Mouse (Mus musculus): Measurements from ENCODE around the gene Naglu. TPM values are rescaled to one million over a fixed set of nuclear protein-coding genes. Genes with fewer than 3 reads are reported as not detected.

The Naglu gene
- total and polyA plus RNA-seq, 3 experiments = 11.2 to 33.3 (median 13.8) TPM

- H3K9me3 ChIP-seq (replicated peaks; ENCODE audit: low read length) = peaks cover 12% of the 10 kb centered on the region
- H3K9ac ChIP-seq (ENCODE audit: insufficient read depth, low read depth) = no peak overlapping the region
- no peak overlapping the region for H3K27ac ChIP-seq (ENCODE audit: insufficient read depth, low read depth)
- no peak for TF ChIP-seq CHD2 (IDR thresholded peaks at IDR 0.05; ENCODE audit: low read length)
- no peak for TF ChIP-seq SMC3 (IDR thresholded peaks at IDR 0.05; ENCODE audit: low read depth, low read length)
- TF ChIP-seq RCOR1 (conservative IDR thresholded peaks at IDR 0.05; ENCODE audit: low read depth, low read length) = no peak
- no peak for TF ChIP-seq IRF4 (IDR thresholded peaks at IDR 0.05; ENCODE audit: low read depth, low read length)
- TF ChIP-seq JUN (IDR thresholded peaks at IDR 0.05; ENCODE audit: insufficient read depth, low read depth, low read length) = no peak
- TF ChIP-seq MAFK (IDR thresholded peaks at IDR 0.05; ENCODE audit: insufficient replicate concordance, low read length) = no peak
- TF ChIP-seq GABPA (IDR thresholded peaks at IDR 0.05; ENCODE audit: insufficient replicate concordance, low read depth, low read length) = no peak
- TF ChIP-seq POLR2AphosphoS2 (IDR thresholded peaks at IDR 0.05; ENCODE audit: low read depth, low read length) = no peak
- TF ChIP-seq HCFC1 (IDR thresholded peaks at IDR 0.05; ENCODE audit: low read depth, low read length) = no peak
- no peak for TF ChIP-seq NELFE (IDR thresholded peaks at IDR 0.05; ENCODE audit: low read depth, low read length)
- no peak for TF ChIP-seq USF1 (IDR thresholded peaks at IDR 0.05; ENCODE audit: low read depth, low read length)
- H3K36me3 ChIP-seq (replicated peaks in 1 of 2; ENCODE audit: control insufficient read depth in 1 of 2, insufficient read depth in 1 of 2, low read length in 1 of 2) = peaks cover 80 to 97% of the 10 kb centered on the region in 2 experiments
- no peaks in the 10 kb centered on the region for H3K27me3 ChIP-seq (replicated peaks)
- H3K4me1 ChIP-seq (ENCODE audit: control insufficient read depth in 1 of 2, insufficient read depth in 2 of 2) = peaks cover 13 to 26% of the 10 kb centered on the region in 2 experiments
- no peak overlapping the region for H3K4me3 ChIP-seq (replicated peaks in 1 of 3; ENCODE audit: low read depth in 2 of 3, low read length in 2 of 3, poor library complexity in 1 of 3)
- in situ Hi-C loops (cut with MboI; ENCODE audit: low pct_ligation_motif_present, low pct_unique_long_range_greater_than_20kb, low sequenced_read_pairs) = loop anchor here (5.0 kb wide), 2 partner anchors 75 to 175 kb away; no protein-coding TSS in a partner anchor
- H3K79me2 ChIP-seq (replicated peaks; ENCODE audit: control insufficient read depth, extremely low read depth, insufficient read depth, poor library complexity, severe bottlenecking) = no peaks in the 10 kb centered on the region
- dilution Hi-C loops (cut with MboI; ENCODE audit: extremely low pct_ligation_motif_present, extremely low pct_unique_long_range_greater_than_20kb, low sequenced_read_pairs) = no loop called here
- DNase-seq (ENCODE audit: extremely low read depth) = no peak
- H3K4me2 ChIP-seq (ENCODE audit: insufficient read depth, low read depth, poor library complexity, severe bottlenecking) = no peak overlapping the region
Observed at GRCm38 (mm10) chr11:101056885-101057284, 12.9 kb upstream of the Naglu start.

GRCm38 (mm10) chr11:101057860-101058259 is 12.0 kb upstream of the Naglu start:
- in situ Hi-C loops (cut with MboI; ENCODE audit: low pct_ligation_motif_present, low pct_unique_long_range_greater_than_20kb, low sequenced_read_pairs) = loop anchor here (5.0 kb wide), 2 partner anchors 76 to 176 kb away; no protein-coding TSS in a partner anchor

More at GRCm38 (mm10) chr11:101057860-101058259, 12.0 kb upstream of the Naglu start:
- Histone ChIP-seq H3K9me3 (replicated peaks; ENCODE audit: low read length) (peaks cover 10% of the 10 kb centered on the region), H3K27me3 (replicated peaks) (no peaks in the 10 kb centered on the region), H3K9ac (ENCODE audit: insufficient read depth, low read depth) (no peak overlapping the region), H3K4me1 (ENCODE audit: control insufficient read depth in 1 of 2, insufficient read depth in 2 of 2) (peaks cover 13 to 26% of the 10 kb centered on the region in 2 experiments), H3K36me3 (replicated peaks in 1 of 2; ENCODE audit: control insufficient read depth in 1 of 2, insufficient read depth in 1 of 2, low read length in 1 of 2) (peaks cover 79 to 97% of the 10 kb centered on the region in 2 experiments), H3K4me3 (replicated peaks in 1 of 3; ENCODE audit: low read depth in 2 of 3, low read length in 2 of 3, poor library complexity in 1 of 3) (no peak overlapping the region), H3K4me2 (ENCODE audit: insufficient read depth, low read depth, poor library complexity, severe bottlenecking) (no peak overlapping the region), H3K79me2 (replicated peaks; ENCODE audit: control insufficient read depth, extremely low read depth, insufficient read depth, poor library complexity, severe bottlenecking) (no peaks in the 10 kb centered on the region), H3K27ac (ENCODE audit: insufficient read depth, low read depth) (no peak overlapping the region)
- peak; percentile 87 for DNase-seq (ENCODE audit: extremely low read depth)
- dilution Hi-C loops (cut with MboI; ENCODE audit: extremely low pct_ligation_motif_present, extremely low pct_unique_long_range_greater_than_20kb, low sequenced_read_pairs) = no loop called here
- TF ChIP-seq TBP (conservative IDR thresholded peaks at IDR 0.05; ENCODE audit: low read depth, low read length) (no peak), MAZ (IDR thresholded peaks at IDR 0.05; ENCODE audit: low read depth, low read length) (no peak), POLR2A (IDR thresholded peaks at IDR 0.05; ENCODE audit: low read depth, low read length) (no peak), CTCF (conservative IDR thresholded peaks at IDR 0.05 in 1 of 2, IDR thresholded peaks at IDR 0.05 in 1 of 2; ENCODE audit: low read depth in 2 of 2, low read length in 2 of 2) (peak; percentile 59 to 94), ELF1 (IDR thresholded peaks at IDR 0.05; ENCODE audit: low read depth, low read length) (no peak), UBTF (IDR thresholded peaks at IDR 0.05; ENCODE audit: low read depth, low read length) (no peak), POLR2AphosphoS2 (IDR thresholded peaks at IDR 0.05; ENCODE audit: low read depth, low read length) (no peak), ZC3H11A (IDR thresholded peaks at IDR 0.05; ENCODE audit: low read depth, low read length) (peak; percentile 66), USF1 (IDR thresholded peaks at IDR 0.05; ENCODE audit: low read depth, low read length) (no peak), NRF1 (IDR thresholded peaks at IDR 0.05; ENCODE audit: low read depth, low read length) (0 out of 2 replicates have a peak, but pooled peaks have one; percentile 16), ETS1 (conservative IDR thresholded peaks at IDR 0.05; ENCODE audit: low read depth, low read length) (no peak), IRF4 (IDR thresholded peaks at IDR 0.05; ENCODE audit: low read depth, low read length) (0 out of 2 replicates have a peak, but pooled peaks have one; percentile 11), EP300 (IDR thresholded peaks at IDR 0.05; ENCODE audit: low read length) (no peak), MXI1 (IDR thresholded peaks at IDR 0.05; ENCODE audit: low read depth, low read length) (no peak), HCFC1 (IDR thresholded peaks at IDR 0.05; ENCODE audit: low read depth, low read length) (no peak), MAFK (IDR thresholded peaks at IDR 0.05; ENCODE audit: insufficient replicate concordance, low read length) (no peak), CHD2 (IDR thresholded peaks at IDR 0.05; ENCODE audit: low read length) (no peak), MYC (IDR thresholded peaks at IDR 0.05; ENCODE audit: low read depth, low read length) (no peak), SMC3 (IDR thresholded peaks at IDR 0.05; ENCODE audit: low read depth, low read length) (peak; percentile 91), RAD21 (IDR thresholded peaks at IDR 0.05; ENCODE audit: low read depth, low read length) (peak; percentile 90), GABPA (IDR thresholded peaks at IDR 0.05; ENCODE audit: insufficient replicate concordance, low read depth, low read length) (no peak)
